Mouse (Mus musculus): ENCODE results near the gene Olfr691. TPM values are rescaled to one million over a fixed set of nuclear protein-coding genes. Genes with fewer than 3 reads are reported as not detected.

Olfr691 gene
- polyA plus RNA-seq, 1 experiment from 2014 or later, result 0.18 TPM

Other genes starting within 250 kb of the Olfr691 start
- gene Olfr680-ps1, start 249.5 kb downstream of the Olfr691 start, polyA plus RNA-seq (2015; fragmentation: Nextera tagmentation; extraction: Ambion mirVana), result not detected in 2 replicates
- not detected in 2 replicates for gene Olfr681, start 225.4 kb downstream of the Olfr691 start, polyA plus RNA-seq (2015; fragmentation: Nextera tagmentation; extraction: Ambion mirVana)
- gene Olfr683, start 195.3 kb downstream of the Olfr691 start, polyA plus RNA-seq (2015; fragmentation: Nextera tagmentation; extraction: Ambion mirVana), result not detected in 2 replicates
- not detected in 2 replicates for gene Olfr684, start 178.6 kb downstream of the Olfr691 start, polyA plus RNA-seq (2015; fragmentation: Nextera tagmentation; extraction: Ambion mirVana)
- not detected in 2 replicates for gene Olfr685, start 156.3 kb downstream of the Olfr691 start, polyA plus RNA-seq (2015; fragmentation: Nextera tagmentation; extraction: Ambion mirVana)
- not detected in 2 replicates for gene Olfr686, start 134.8 kb downstream of the Olfr691 start, polyA plus RNA-seq (2015; fragmentation: Nextera tagmentation; extraction: Ambion mirVana)
- not detected in 2 replicates for gene Olfr688, start 54.2 kb downstream of the Olfr691 start, polyA plus RNA-seq (2015; fragmentation: Nextera tagmentation; extraction: Ambion mirVana)
- gene Olfr689, start 31.1 kb downstream of the Olfr691 start, polyA plus RNA-seq (2015; fragmentation: Nextera tagmentation; extraction: Ambion mirVana), result not detected in 2 replicates
- gene Olfr690, start 8.2 kb downstream of the Olfr691 start, polyA plus RNA-seq (2015; fragmentation: Nextera tagmentation; extraction: Ambion mirVana), result not detected in 2 replicates
- not detected in 2 replicates for gene Olfr692, start 26.0 kb upstream of the Olfr691 start, polyA plus RNA-seq (2015; fragmentation: Nextera tagmentation; extraction: Ambion mirVana)
- gene Gm5901, start 32.8 kb upstream of the Olfr691 start, polyA plus RNA-seq (2015; fragmentation: Nextera tagmentation; extraction: Ambion mirVana), result not detected in 2 replicates
- gene Fam160a2, start 57.8 kb upstream of the Olfr691 start, polyA plus RNA-seq (2015; fragmentation: Nextera tagmentation; extraction: Ambion mirVana), result 43.4 and 43.7 TPM in 2 replicates
- 0.17 TPM in 1 of 2 replicates, not detected in the other for gene Cnga4, start 62.3 kb upstream of the Olfr691 start, polyA plus RNA-seq (2015; fragmentation: Nextera tagmentation; extraction: Ambion mirVana)
- 7.7 and 8.1 TPM in 2 replicates for gene Cckbr, start 83.5 kb upstream of the Olfr691 start, polyA plus RNA-seq (2015; fragmentation: Nextera tagmentation; extraction: Ambion mirVana)
- 43.0 TPM in 2 replicates for gene Cavin3, start 140.0 kb upstream of the Olfr691 start, polyA plus RNA-seq (2015; fragmentation: Nextera tagmentation; extraction: Ambion mirVana)
- gene Smpd1, start 212.1 kb upstream of the Olfr691 start, polyA plus RNA-seq (2015; fragmentation: Nextera tagmentation; extraction: Ambion mirVana), result 110 and 111 TPM in 2 replicates
- gene Apbb1, start 239.4 kb upstream of the Olfr691 start, polyA plus RNA-seq (2015; fragmentation: Nextera tagmentation; extraction: Ambion mirVana), result 344 and 354 TPM in 2 replicates

Data from hindbrain, embryonic 16.5 days (tissue).